Mouse (Mus musculus) bone marrow macrophage, adult 2 months (primary cell): ENCODE data around the gene Mfng.

Source experiments
- CTCF ChIP-seq: IDR thresholded peaks from 2 replicates; pipeline ENCODE4 v1.5.1; 2012; ENCODE audit warnings: low read depth, mild to moderate bottlenecking, low read length, moderate library complexity
- POLR2A ChIP-seq: IDR thresholded peaks from 2 replicates; pipeline ENCODE4 v1.6.1; 2012; ENCODE audit warnings: mild to moderate bottlenecking, low read depth, low read length, borderline replicate concordance

GRCm38 (mm10) chr15:78761112-78761511 is 12.2 kb downstream of the Mfng start:
- no peak for TF ChIP-seq POLR2A
- no peak for TF ChIP-seq CTCF
